Mouse (Mus musculus) stomach, embryonic 14.5 days (tissue): ENCODE measurements around the gene Cldn16. TPM values are rescaled to one million over a fixed set of nuclear protein-coding genes. Genes with fewer than 3 reads are reported as not detected.

Experiments
- ATAC-seq: fragments of 200-750 bp; cut with Nextera tagmentation; 2 replicates; pipeline ENCODE4 v1.8.0; 2017; ENCODE audit warnings: low read depth, moderate TSS enrichment; ENCODE audit not compliant: insufficient number of reproducible peaks, insufficient read depth, low FRiP score
- H3K27ac ChIP-seq: fragments of 300-500 bp; sonication (generic); 2 replicates; pipeline ENCODE4 v1.5.1; 2014; ENCODE audit warnings: mild to moderate bottlenecking, low read length, moderate library complexity, mixed read lengths
- H3K27me3 ChIP-seq: fragments of 300-500 bp; sonication (generic); 2 replicates; pipeline ENCODE4 v1.6.1; 2014; ENCODE audit warnings: low read length, control low read depth, mixed read lengths; ENCODE audit not compliant: control insufficient read depth, insufficient read depth
- H3K36me3 ChIP-seq: fragments of 300-500 bp; sonication (generic); 2 replicates; pipeline ENCODE4 v1.6.1; 2014; ENCODE audit warnings: mild to moderate bottlenecking, control low read depth, low read length, moderate library complexity, mixed read lengths; ENCODE audit not compliant: control insufficient read depth, insufficient read depth
- H3K4me1 ChIP-seq: fragments of 300-500 bp; sonication (generic); 2 replicates; pipeline ENCODE4 v1.6.1; 2014; ENCODE audit warnings: low read length, control low read depth, mixed read lengths; ENCODE audit not compliant: control insufficient read depth, insufficient read depth
- H3K4me2 ChIP-seq: fragments of 300-500 bp; sonication (generic); replicated peaks from 2 replicates; pipeline ENCODE4 v1.6.1; 2014; ENCODE audit warnings: low read depth, low read length, control low read depth
- H3K4me3 ChIP-seq: fragments of 300-500 bp; sonication (generic); 2 replicates; pipeline ENCODE4 v1.5.1; 2014; ENCODE audit warnings: low read depth, low read length, control low read depth
- H3K9ac ChIP-seq: fragments of 300-500 bp; sonication (generic); replicated peaks from 2 replicates; pipeline ENCODE4 v1.6.1; 2014; ENCODE audit warnings: low read depth, mild to moderate bottlenecking, control low read depth, low read length, moderate library complexity, mixed read lengths
- H3K9me3 ChIP-seq: fragments of 300-500 bp; sonication (generic); 2 replicates; pipeline ENCODE4 v1.6.1; 2016; ENCODE audit warnings: low read depth, low read length, control low read depth; ENCODE audit not compliant: control insufficient read depth
- WGBS: fragments of 180-500 bp; shearing (Covaris S2); extraction: QIAGEN DNeasy Blood & Tissue Kit; methylation state at CpG from one replicate; pipeline ENCODE4 v1.1.7; 2014; 5-methylcytosine and 5-hydroxymethylcytosine counted together
- polyA plus RNA-seq: library from polyadenylated mRNA; unstranded; fragments of >200 nt; fragmentation: Nextera tagmentation; extraction: Ambion mirVana; gene quantifications from 2 replicates; pipeline ENCODE4 v1.2.1, GENCODE M21; 2014

The Cldn16 gene
- polyA plus RNA-seq = not detected in 2 replicates

GRCm38 (mm10) chr16:26462835-26463234, at the start of gene Cldn16:
TSS of gene Cldn16 (plus strand) at chr16:26463135.
- Histone ChIP-seq H3K9me3 (no peaks in the 10 kb centered on the region), H3K36me3 (no peaks in the 10 kb centered on the region), H3K27ac (no peak within 1 kb of the TSS), H3K4me1 (no peaks in the 10 kb centered on the region), H3K4me3 (no peak within 1 kb of the TSS), H3K9ac (no peak within 1 kb of the TSS), H3K4me2 (no peak within 1 kb of the TSS), H3K27me3 (no peaks in the 10 kb centered on the region)
- WGBS = 69% methylated on average over 7 of the region's 7 CpGs
- no peak for ATAC-seq

- 83% methylated on average over 3 of the region's 3 CpGs for WGBS
- ATAC-seq = no peak
Measured at GRCm38 (mm10) chr16:26418616-26419015, 44.3 kb upstream of the Cldn16 start.

GRCm38 (mm10) chr16:26422078-26422477, 40.9 kb upstream of the Cldn16 start:
- H3K9ac ChIP-seq = no peak overlapping the region
- H3K4me1 ChIP-seq = no peaks in the 10 kb centered on the region

More at GRCm38 (mm10) chr16:26418616-26419015, 44.3 kb upstream of the Cldn16 start:
- no peak overlapping the region for H3K4me3 ChIP-seq
- H3K27me3 ChIP-seq = no peaks in the 10 kb centered on the region
- H3K9ac ChIP-seq = no peak overlapping the region
- H3K36me3 ChIP-seq = no peaks in the 10 kb centered on the region
- no peak overlapping the region for H3K27ac ChIP-seq
- H3K4me2 ChIP-seq = no peak overlapping the region
- H3K9me3 ChIP-seq = no peaks in the 10 kb centered on the region
- no peaks in the 10 kb centered on the region for H3K4me1 ChIP-seq

GRCm38 (mm10) chr16:26430246-26430645, 32.7 kb upstream of the Cldn16 start:
- WGBS = 56% methylated on average over 3 of the region's 3 CpGs
- Histone ChIP-seq H3K4me1 (no peaks in the 10 kb centered on the region), H3K4me3 (no peak overlapping the region), H3K9me3 (no peaks in the 10 kb centered on the region), H3K4me2 (no peak overlapping the region), H3K36me3 (no peaks in the 10 kb centered on the region), H3K9ac (no peak overlapping the region), H3K27me3 (no peaks in the 10 kb centered on the region), H3K27ac (no peak overlapping the region)
- ATAC-seq = no peak

More at GRCm38 (mm10) chr16:26422078-26422477, 40.9 kb upstream of the Cldn16 start:
- Histone ChIP-seq H3K9me3 (no peaks in the 10 kb centered on the region), H3K4me3 (no peak overlapping the region), H3K36me3 (no peaks in the 10 kb centered on the region), H3K4me2 (no peak overlapping the region), H3K27me3 (no peaks in the 10 kb centered on the region), H3K27ac (no peak overlapping the region)
- ATAC-seq = no peak
- WGBS = 89% methylated on average over 4 of the region's 4 CpGs

- Histone ChIP-seq H3K27me3 (no peaks in the 10 kb centered on the region), H3K9me3 (no peaks in the 10 kb centered on the region), H3K4me2 (no peak overlapping the region), H3K9ac (no peak overlapping the region), H3K27ac (no peak overlapping the region), H3K4me3 (no peak overlapping the region), H3K4me1 (no peaks in the 10 kb centered on the region), H3K36me3 (no peaks in the 10 kb centered on the region)
- WGBS = 35% methylated on average over 2 of the region's 2 CpGs
- ATAC-seq = no peak
Measured at GRCm38 (mm10) chr16:26433486-26433885, 29.4 kb upstream of the Cldn16 start.

GRCm38 (mm10) chr16:26440031-26440430, 22.9 kb upstream of the Cldn16 start:
- Histone ChIP-seq H3K27ac (no peak overlapping the region), H3K4me3 (no peak overlapping the region), H3K9me3 (no peaks in the 10 kb centered on the region), H3K4me1 (no peaks in the 10 kb centered on the region), H3K9ac (no peak overlapping the region), H3K4me2 (no peak overlapping the region), H3K27me3 (no peaks in the 10 kb centered on the region), H3K36me3 (no peaks in the 10 kb centered on the region)
- no peak for ATAC-seq
- 84% methylated on average over 3 of the region's 3 CpGs for WGBS

GRCm38 (mm10) chr16:26441156-26441555, 21.8 kb upstream of the Cldn16 start:
- WGBS = 82% methylated on average over 3 of the region's 3 CpGs
- no peaks in the 10 kb centered on the region for H3K36me3 ChIP-seq
- no peaks in the 10 kb centered on the region for H3K4me1 ChIP-seq
- no peak overlapping the region for H3K4me2 ChIP-seq
- H3K9me3 ChIP-seq = no peaks in the 10 kb centered on the region
- no peak overlapping the region for H3K27ac ChIP-seq
- H3K27me3 ChIP-seq = no peaks in the 10 kb centered on the region
- no peak overlapping the region for H3K9ac ChIP-seq
- H3K4me3 ChIP-seq = no peak overlapping the region
- ATAC-seq = no peak

- Histone ChIP-seq H3K9ac (no peak overlapping the region), H3K4me3 (no peak overlapping the region), H3K4me2 (no peak overlapping the region), H3K4me1 (no peaks in the 10 kb centered on the region), H3K9me3 (no peaks in the 10 kb centered on the region), H3K27ac (no peak overlapping the region), H3K36me3 (no peaks in the 10 kb centered on the region), H3K27me3 (no peaks in the 10 kb centered on the region)
- ATAC-seq = no peak
Measured at GRCm38 (mm10) chr16:26444843-26445242, 18.1 kb upstream of the Cldn16 start.

- no peaks in the 10 kb centered on the region for H3K36me3 ChIP-seq
- no peaks in the 10 kb centered on the region for H3K4me1 ChIP-seq
- H3K27ac ChIP-seq = no peak overlapping the region
- no peak overlapping the region for H3K9ac ChIP-seq
- no peak overlapping the region for H3K4me3 ChIP-seq
- H3K4me2 ChIP-seq = no peak overlapping the region
- no peaks in the 10 kb centered on the region for H3K27me3 ChIP-seq
- 0 out of 2 replicates have a peak, but pooled peaks have one; percentile 46 for ATAC-seq
- 52% methylated on average over 2 of the region's 2 CpGs for WGBS
- H3K9me3 ChIP-seq = no peaks in the 10 kb centered on the region
Measured at GRCm38 (mm10) chr16:26447594-26447993, 15.3 kb upstream of the Cldn16 start.
